Mouse (Mus musculus) neural tube, embryonic 12.5 days (tissue): ENCODE measurements at regions not wholly inside any gene's neighbourhood (a gene's known extent, or its start where the extent isn't known, plus 50 kb on each side); places are given as distances from the start of the nearest gene placed in this dataset.
A peak's percentile ranks its signal among the peaks of the same experiment; 100 is the strongest.

Source experiments
- ATAC-seq: fragments of 200-750 bp; cut with Nextera tagmentation; 2 replicates; pipeline ENCODE4 v1.8.0; 2017; ENCODE audit warnings: low read depth, mild to moderate bottlenecking, moderate TSS enrichment, moderate library complexity; ENCODE audit not compliant: low FRiP score
- H3K27ac ChIP-seq: fragments of 300-500 bp; sonication (generic); 2 replicates; pipeline ENCODE4 v1.5.1; 2016
- H3K27me3 ChIP-seq: fragments of 300-500 bp; sonication (generic); replicated peaks from 2 replicates; pipeline ENCODE4 v1.6.1; 2016; ENCODE audit warnings: mild to moderate bottlenecking
- H3K36me3 ChIP-seq: fragments of 300-500 bp; sonication (generic); 2 replicates; pipeline ENCODE4 v1.6.1; 2016; ENCODE audit warnings: mild to moderate bottlenecking
- H3K4me1 ChIP-seq: fragments of 300-500 bp; sonication (generic); 2 replicates; pipeline ENCODE4 v1.6.1; 2016
- H3K4me2 ChIP-seq: fragments of 300-500 bp; sonication (generic); replicated peaks from 2 replicates; pipeline ENCODE4 v1.6.1; 2016; ENCODE audit warnings: mild to moderate bottlenecking
- H3K4me3 ChIP-seq: fragments of 300-500 bp; sonication (generic); 2 replicates; pipeline ENCODE4 v1.5.1; 2016
- H3K9ac ChIP-seq: fragments of 300-500 bp; sonication (generic); 2 replicates; pipeline ENCODE4 v1.6.1; 2016; ENCODE audit warnings: mild to moderate bottlenecking
- H3K9me3 ChIP-seq: fragments of 300-500 bp; sonication (generic); 2 replicates; pipeline ENCODE4 v1.6.1; 2016; ENCODE audit warnings: mild to moderate bottlenecking
- WGBS: fragments of 180-500 bp; shearing (Covaris S2); methylation state at CpG from one replicate; pipeline ENCODE4 v1.1.7; 2016; 5-methylcytosine and 5-hydroxymethylcytosine counted together

DNA sequence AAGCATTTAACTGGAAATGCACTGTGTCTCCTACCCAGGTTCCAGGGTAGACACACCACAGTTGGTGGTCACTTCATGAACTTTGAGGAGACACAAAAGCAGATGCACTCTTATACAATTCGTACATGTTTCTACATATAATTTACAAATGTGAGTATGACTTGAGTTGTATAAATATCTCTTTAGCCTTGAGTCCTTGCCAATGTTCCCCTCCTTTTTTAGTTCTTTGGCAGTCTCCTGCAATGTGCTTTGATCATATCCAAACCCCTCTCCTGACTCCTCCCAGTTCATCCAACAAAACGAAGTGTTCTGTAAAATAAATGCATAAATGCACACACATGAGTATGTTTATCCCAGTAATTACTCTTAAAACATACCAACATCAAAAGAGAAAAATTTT is 251.8 kb upstream of the Trpc7 start:
- Histone ChIP-seq H3K4me3 (no peak overlapping the region), H3K4me2 (no peak overlapping the region), H3K36me3 (no peaks in the 10 kb centered on the region), H3K27me3 (no peaks in the 10 kb centered on the region), H3K27ac (no peak overlapping the region), H3K4me1 (no peaks in the 10 kb centered on the region), H3K9ac (no peak overlapping the region), H3K9me3 (no peaks in the 10 kb centered on the region)
- WGBS = 91% methylated on average over 2 of the region's 2 CpGs
- ATAC-seq = no peak

- H3K27ac ChIP-seq = no peak overlapping the region
- no peaks in the 10 kb centered on the region for H3K36me3 ChIP-seq
- no peak for ATAC-seq
- no peaks in the 10 kb centered on the region for H3K27me3 ChIP-seq
- no peaks in the 10 kb centered on the region for H3K9me3 ChIP-seq
- H3K4me3 ChIP-seq = no peak overlapping the region
- H3K4me2 ChIP-seq = no peak overlapping the region
- no peak overlapping the region for H3K9ac ChIP-seq
- H3K4me1 ChIP-seq = no peaks in the 10 kb centered on the region
- WGBS = 45% methylated on average over 4 of the region's 4 CpGs
Observed at GRCm38 (mm10) chr13:57146708-57147107, 250.9 kb upstream of the Trpc7 start.

- no peaks in the 10 kb centered on the region for H3K36me3 ChIP-seq
- no peak overlapping the region for H3K27ac ChIP-seq
- H3K9ac ChIP-seq = no peak overlapping the region
- H3K27me3 ChIP-seq = no peaks in the 10 kb centered on the region
- no peak for ATAC-seq
- 34% methylated on average over 2 of the region's 2 CpGs for WGBS
- H3K9me3 ChIP-seq = no peaks in the 10 kb centered on the region
- H3K4me3 ChIP-seq = no peak overlapping the region
- no peak overlapping the region for H3K4me2 ChIP-seq
- no peaks in the 10 kb centered on the region for H3K4me1 ChIP-seq
Observed at GRCm38 (mm10) chr13:57145782-57146181, 250.0 kb upstream of the Trpc7 start.

DNA sequence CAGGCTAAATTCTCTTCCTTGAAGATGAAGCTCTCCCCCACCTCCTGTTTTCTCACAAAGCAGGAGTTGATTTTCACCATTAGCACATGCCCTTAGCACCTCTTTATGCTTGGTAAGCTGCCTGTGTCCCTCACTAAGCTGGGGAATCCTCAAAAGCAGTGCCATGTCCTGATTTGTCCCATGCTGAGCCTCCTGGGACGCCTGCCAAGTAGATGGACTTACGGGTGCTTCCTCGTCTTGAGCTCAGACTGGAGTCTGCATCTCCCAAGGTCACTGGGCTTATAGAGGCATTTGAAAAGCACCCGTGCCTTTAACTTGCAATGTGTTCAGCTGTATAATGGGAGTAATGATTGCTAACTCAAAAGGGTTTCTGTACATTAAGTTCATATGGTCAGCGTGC is 247.1 kb upstream of the Trpc7 start:
- H3K36me3 ChIP-seq = no peaks in the 10 kb centered on the region
- WGBS = 66% methylated on average over 5 of the region's 5 CpGs
- no peak overlapping the region for H3K4me2 ChIP-seq
- ATAC-seq = no peak
- no peaks in the 10 kb centered on the region for H3K4me1 ChIP-seq
- no peak overlapping the region for H3K9ac ChIP-seq
- H3K9me3 ChIP-seq = no peaks in the 10 kb centered on the region
- H3K27ac ChIP-seq = no peak overlapping the region
- H3K27me3 ChIP-seq = no peaks in the 10 kb centered on the region
- H3K4me3 ChIP-seq = no peak overlapping the region

DNA sequence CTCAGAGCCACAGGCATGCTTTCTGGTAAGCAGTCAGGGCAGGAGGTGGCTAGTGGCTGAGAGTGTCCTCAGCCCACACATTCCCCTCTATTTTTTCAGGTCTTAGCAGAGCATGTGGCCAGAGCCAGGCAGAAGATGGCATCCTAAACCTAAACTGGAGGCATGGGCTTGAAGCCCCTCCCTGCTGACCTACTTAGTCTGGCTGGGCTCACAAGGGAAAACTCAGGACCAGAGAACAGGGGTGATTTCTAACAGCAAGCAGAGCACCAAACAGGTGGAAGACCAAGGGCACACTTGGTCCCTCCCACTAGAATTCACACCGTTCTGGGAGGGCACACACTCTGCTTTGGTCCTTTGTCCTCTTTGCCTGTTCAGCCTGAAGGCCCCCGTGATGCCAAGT is 246.6 kb upstream of the Trpc7 start:
- ATAC-seq = no peak
- H3K4me3 ChIP-seq = no peak overlapping the region
- H3K27me3 ChIP-seq = no peaks in the 10 kb centered on the region
- WGBS = 31% methylated on average over 2 of the region's 2 CpGs
- no peak overlapping the region for H3K9ac ChIP-seq
- H3K4me2 ChIP-seq = no peak overlapping the region
- no peaks in the 10 kb centered on the region for H3K9me3 ChIP-seq
- H3K27ac ChIP-seq = no peak overlapping the region
- no peaks in the 10 kb centered on the region for H3K36me3 ChIP-seq
- H3K4me1 ChIP-seq = no peaks in the 10 kb centered on the region

DNA sequence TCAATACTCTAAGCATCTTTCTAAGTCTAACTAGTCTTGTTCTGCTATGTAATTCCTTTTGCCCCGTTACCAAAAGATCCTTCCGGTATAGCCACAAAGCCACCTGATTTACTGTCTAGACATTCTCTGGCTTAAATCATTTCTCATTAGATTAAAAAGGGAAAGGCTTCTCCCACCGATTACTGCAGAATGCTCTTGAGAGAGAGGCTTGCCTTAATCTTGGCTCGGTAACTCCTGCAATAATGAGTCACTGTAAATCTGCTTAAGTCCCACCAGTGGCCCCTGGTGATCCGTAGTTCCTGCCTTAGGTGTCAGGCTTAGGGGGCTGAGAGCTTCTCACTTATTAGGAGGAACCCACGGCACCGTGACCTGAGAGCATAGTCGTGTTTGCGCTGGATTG is 220.1 kb upstream of the Trpc7 start:
- H3K4me2 ChIP-seq = no peak overlapping the region
- H3K4me3 ChIP-seq = no peak overlapping the region
- 74% methylated on average over 9 of the region's 9 CpGs for WGBS
- H3K9me3 ChIP-seq = no peaks in the 10 kb centered on the region
- H3K9ac ChIP-seq = no peak overlapping the region
- no peak overlapping the region for H3K27ac ChIP-seq
- ATAC-seq = no peak
- no peaks in the 10 kb centered on the region for H3K27me3 ChIP-seq
- H3K36me3 ChIP-seq = no peaks in the 10 kb centered on the region
- no peaks in the 10 kb centered on the region for H3K4me1 ChIP-seq

GRCm38 (mm10) chr13:57107956-57108355 is 212.2 kb upstream of the Trpc7 start:
- Histone ChIP-seq H3K4me3 (no peak overlapping the region), H3K36me3 (no peaks in the 10 kb centered on the region), H3K27ac (no peak overlapping the region), H3K27me3 (no peaks in the 10 kb centered on the region), H3K9ac (no peak overlapping the region), H3K9me3 (no peaks in the 10 kb centered on the region), H3K4me2 (peak overlapping the region; percentile 37), H3K4me1 (peaks cover 18% of the 10 kb centered on the region; the same call in 1 of the 2 replicates)
- no peak for ATAC-seq
- 6% methylated on average over 12 of the region's 12 CpGs for WGBS

DNA sequence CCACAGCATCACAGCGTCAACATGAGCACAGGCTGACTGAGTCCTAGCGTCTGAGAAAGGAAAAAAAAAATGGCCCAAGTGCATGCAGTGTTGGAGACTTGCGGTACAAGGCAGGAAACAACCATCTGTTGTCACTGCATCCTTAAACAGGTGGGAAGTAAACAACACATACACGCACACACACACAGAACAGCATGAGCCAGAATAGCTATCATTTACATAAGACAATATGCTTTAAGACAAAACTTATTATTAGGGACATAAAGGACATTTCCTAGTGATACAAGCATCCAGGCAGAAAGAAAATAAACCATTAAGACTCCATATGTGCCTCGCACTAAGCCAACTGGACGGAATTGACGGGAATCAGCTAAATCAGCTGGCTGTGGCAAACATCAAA is 203.8 kb upstream of the Trpc7 start:
- H3K27me3 ChIP-seq = no peaks in the 10 kb centered on the region
- ATAC-seq = no peak
- no peak overlapping the region for H3K4me2 ChIP-seq
- no peaks in the 10 kb centered on the region for H3K36me3 ChIP-seq
- H3K4me1 ChIP-seq = no peaks in the 10 kb centered on the region
- no peak overlapping the region for H3K9ac ChIP-seq
- WGBS = 86% methylated on average over 7 of the region's 7 CpGs
- H3K9me3 ChIP-seq = no peaks in the 10 kb centered on the region
- no peak overlapping the region for H3K27ac ChIP-seq
- no peak overlapping the region for H3K4me3 ChIP-seq

DNA sequence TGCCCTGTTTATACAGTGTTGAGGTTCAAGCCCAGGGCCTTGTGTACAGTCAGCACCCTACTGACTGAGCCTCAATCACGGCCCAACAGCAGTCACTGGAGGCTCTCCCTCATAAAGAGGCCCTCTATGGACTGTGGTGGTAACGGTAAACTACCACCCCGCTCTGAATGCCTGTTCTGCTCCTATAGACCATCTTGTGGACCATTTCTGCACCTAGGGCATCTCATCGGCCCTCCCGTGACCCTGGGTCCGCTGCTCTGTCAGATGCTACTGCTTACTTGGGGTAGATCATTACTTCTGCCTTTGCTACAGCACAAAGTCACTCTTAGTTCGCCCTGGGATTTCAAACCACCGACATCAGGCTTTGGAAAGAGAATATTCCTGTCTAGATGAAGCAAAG is 196.1 kb upstream of the Trpc7 start:
- Histone ChIP-seq H3K36me3 (no peaks in the 10 kb centered on the region), H3K9ac (no peak overlapping the region), H3K9me3 (no peaks in the 10 kb centered on the region), H3K4me3 (no peak overlapping the region), H3K27ac (no peak overlapping the region), H3K27me3 (no peaks in the 10 kb centered on the region), H3K4me2 (no peak overlapping the region), H3K4me1 (no peaks in the 10 kb centered on the region)
- ATAC-seq = no peak
- WGBS = 88% methylated on average over 8 of the region's 8 CpGs

DNA sequence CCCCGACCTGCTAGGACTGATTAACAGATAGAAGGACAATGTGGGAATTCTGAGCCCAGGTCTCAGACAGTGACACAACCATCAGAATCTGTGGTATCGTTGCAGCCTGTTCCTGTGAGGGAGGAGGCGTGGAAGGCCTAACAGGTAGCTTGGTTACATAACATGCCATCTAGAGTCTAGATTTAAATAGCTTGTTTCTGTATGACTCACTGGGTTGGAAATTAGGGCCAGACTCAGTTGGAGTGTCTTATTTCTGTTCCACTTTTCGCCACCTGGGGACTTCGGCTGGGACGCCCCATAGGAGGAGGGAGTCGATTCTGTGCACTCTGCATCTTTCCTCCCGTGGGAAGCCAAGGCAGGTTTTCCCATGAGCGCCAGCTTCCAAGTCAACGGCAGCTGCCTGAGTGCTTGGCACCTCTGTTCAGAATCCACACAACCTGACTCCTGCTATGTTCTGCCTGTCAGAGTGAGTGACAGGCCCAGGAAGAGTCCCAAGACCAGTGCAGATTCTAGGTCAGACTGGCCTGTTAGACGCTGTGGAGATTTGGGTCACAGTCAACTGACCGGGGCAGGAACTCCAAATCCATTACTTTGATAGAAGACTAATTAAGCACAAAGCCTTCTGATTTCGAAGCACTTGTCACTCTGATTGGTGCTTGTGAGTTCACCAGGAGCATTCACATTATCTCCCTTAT is 193.7 kb upstream of the Trpc7 start:
- H3K27ac ChIP-seq = no peak overlapping the region
- no peaks in the 10 kb centered on the region for H3K27me3 ChIP-seq
- no peaks in the 10 kb centered on the region for H3K9me3 ChIP-seq
- H3K36me3 ChIP-seq = no peaks in the 10 kb centered on the region
- no peak overlapping the region for H3K9ac ChIP-seq
- no peak overlapping the region for H3K4me3 ChIP-seq
- no peaks in the 10 kb centered on the region for H3K4me1 ChIP-seq
- no peak for ATAC-seq
- 91% methylated on average over 13 of the region's 13 CpGs for WGBS
- H3K4me2 ChIP-seq = no peak overlapping the region

GRCm38 (mm10) chr13:57087966-57088365 is 192.2 kb upstream of the Trpc7 start:
- Histone ChIP-seq H3K4me2 (no peak overlapping the region), H3K36me3 (no peaks in the 10 kb centered on the region), H3K9ac (no peak overlapping the region), H3K9me3 (no peaks in the 10 kb centered on the region), H3K4me3 (no peak overlapping the region), H3K4me1 (no peaks in the 10 kb centered on the region), H3K27me3 (no peaks in the 10 kb centered on the region), H3K27ac (no peak overlapping the region)
- ATAC-seq = no peak
- WGBS = 84% methylated on average over 6 of the region's 6 CpGs

DNA sequence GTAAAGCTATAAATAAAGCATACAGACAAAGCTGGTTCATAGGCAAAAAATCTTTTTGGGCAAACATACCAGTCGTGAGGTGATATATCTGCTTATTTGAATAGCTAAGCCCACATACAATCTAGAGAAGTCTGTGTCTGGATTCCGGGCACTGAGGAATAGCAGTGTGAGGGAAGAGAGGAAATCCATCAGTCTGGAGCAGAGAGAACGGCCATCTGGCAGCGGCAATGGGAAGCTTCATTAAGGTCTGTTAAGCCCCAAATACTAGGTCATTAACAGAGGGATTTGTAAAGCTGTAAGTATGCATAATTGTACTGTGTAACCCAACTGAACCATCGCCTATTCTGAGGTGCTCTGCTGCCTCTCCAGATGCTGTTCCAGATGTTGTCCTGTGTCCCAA is 191.6 kb upstream of the Trpc7 start:
- no peak overlapping the region for H3K4me3 ChIP-seq
- no peak overlapping the region for H3K4me2 ChIP-seq
- no peak for ATAC-seq
- no peaks in the 10 kb centered on the region for H3K36me3 ChIP-seq
- no peak overlapping the region for H3K27ac ChIP-seq
- H3K27me3 ChIP-seq = no peaks in the 10 kb centered on the region
- no peak overlapping the region for H3K9ac ChIP-seq
- no peaks in the 10 kb centered on the region for H3K4me1 ChIP-seq
- 76% methylated on average over 5 of the region's 5 CpGs for WGBS
- H3K9me3 ChIP-seq = no peaks in the 10 kb centered on the region

DNA sequence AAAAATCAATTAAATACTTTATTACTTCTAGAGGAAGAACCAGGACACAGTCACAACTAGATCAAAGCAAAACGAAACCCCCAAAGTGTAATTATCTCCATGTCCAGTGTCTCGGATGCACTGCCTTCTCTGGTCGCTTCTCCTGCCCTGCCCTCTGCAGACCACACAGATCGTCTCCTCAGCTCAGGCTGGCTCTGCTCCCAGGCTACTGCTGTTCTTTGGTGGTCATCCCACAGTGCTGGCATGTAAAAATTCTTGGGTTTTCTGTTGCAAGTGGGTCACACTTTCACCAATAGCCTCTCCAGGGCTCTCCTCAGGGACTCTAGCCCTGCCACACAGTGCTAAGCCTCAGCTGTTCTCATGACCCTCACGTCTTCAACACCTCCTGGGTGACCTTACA is 188.0 kb upstream of the Trpc7 start:
- Histone ChIP-seq H3K4me1 (no peaks in the 10 kb centered on the region), H3K9me3 (no peaks in the 10 kb centered on the region), H3K27ac (no peak overlapping the region), H3K4me3 (no peak overlapping the region), H3K36me3 (no peaks in the 10 kb centered on the region), H3K27me3 (no peaks in the 10 kb centered on the region), H3K9ac (no peak overlapping the region), H3K4me2 (no peak overlapping the region)
- ATAC-seq = no peak
- WGBS = 81% methylated on average over 5 of the region's 5 CpGs
